Mouse (Mus musculus): ENCODE data around the gene Galm. TPM values are rescaled to one million over a fixed set of nuclear protein-coding genes. Genes with fewer than 3 reads are reported as not detected.

Gene Galm
- polyA plus RNA-seq, 1 experiment from 2014 or later, result 25.4 TPM

GRCm38 (mm10) chr17:80179959-80180358 lies 52.7 kb downstream of the Galm start:
- Histone ChIP-seq H3K36me3 (ENCODE audit: insufficient read depth, low read length) (no peaks in the 10 kb centered on the region), H3K27ac (no peak overlapping the region), H3K27me3 (ENCODE audit: insufficient read depth, low read length) (no peaks in the 10 kb centered on the region), H3K4me1 (replicated peaks; ENCODE audit: insufficient read depth, low read length) (0 out of 2 replicates have a peak, but pooled peaks cover 3% of the 10 kb centered on the region), H3K4me3 (replicated peaks; ENCODE audit: low read depth, low read length) (no peak overlapping the region), H3K9ac (ENCODE audit: low read depth, low read length) (no peak overlapping the region), H3K4me2 (ENCODE audit: low read length) (no peak overlapping the region), H3K9me3 (replicated peaks; ENCODE audit: low read length) (no peaks in the 10 kb centered on the region)
- peak; percentile 77 for ATAC-seq (replicated peaks; ENCODE audit: low FRiP score, low read depth)
- TF ChIP-seq CTCF (IDR thresholded peaks at IDR 0.05; ENCODE audit: low read depth), result peak; percentile 91
- under 1% methylated on average over 6 of the region's 6 CpGs for WGBS
- DNase-seq (ENCODE audit: low spot score), result peak; percentile 92

GRCm38 (mm10) chr17:80180468-80180867 lies 53.2 kb downstream of the Galm start:
- Histone ChIP-seq H3K27me3 (ENCODE audit: insufficient read depth, low read length) (no peaks in the 10 kb centered on the region), H3K27ac (no peak overlapping the region), H3K4me3 (replicated peaks; ENCODE audit: low read depth, low read length) (no peak overlapping the region), H3K9me3 (replicated peaks; ENCODE audit: low read length) (no peaks in the 10 kb centered on the region), H3K9ac (ENCODE audit: low read depth, low read length) (no peak overlapping the region), H3K36me3 (ENCODE audit: insufficient read depth, low read length) (no peaks in the 10 kb centered on the region), H3K4me2 (ENCODE audit: low read length) (no peak overlapping the region), H3K4me1 (replicated peaks; ENCODE audit: insufficient read depth, low read length) (no peaks in the 10 kb centered on the region)
- ATAC-seq (replicated peaks; ENCODE audit: low FRiP score, low read depth) (0 out of 2 replicates have a peak, but pooled peaks have one; percentile 46), DNase-seq (ENCODE audit: low spot score) (no peak)
- TF ChIP-seq CTCF (IDR thresholded peaks at IDR 0.05; ENCODE audit: low read depth), result no peak

DNA sequence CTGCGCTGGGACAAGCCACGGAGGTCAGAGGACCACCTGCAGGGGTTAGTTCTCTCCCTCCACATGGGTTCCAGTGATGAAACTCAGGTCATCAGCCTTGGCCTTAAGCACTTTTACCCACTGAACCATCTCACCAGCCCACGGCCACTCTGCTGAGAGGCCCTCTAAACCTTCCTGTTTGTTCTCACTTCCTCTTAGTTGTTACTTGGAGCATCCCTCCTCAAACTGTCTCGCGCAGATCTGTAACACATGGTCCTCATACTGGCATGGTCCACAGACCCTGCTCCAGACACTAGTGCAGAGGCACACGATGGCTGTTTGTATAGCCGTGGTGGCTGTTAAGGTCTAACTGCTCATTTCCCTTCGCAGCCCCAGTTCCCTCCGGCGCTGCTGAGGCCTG lies 56.3 kb downstream of the Galm start:
- Histone ChIP-seq H3K4me3 (replicated peaks; ENCODE audit: low read depth, low read length) (no peak overlapping the region), H3K4me2 (ENCODE audit: low read length) (no peak overlapping the region), H3K9me3 (replicated peaks; ENCODE audit: low read length) (no peaks in the 10 kb centered on the region), H3K9ac (ENCODE audit: low read depth, low read length) (no peak overlapping the region), H3K27me3 (ENCODE audit: insufficient read depth, low read length) (no peaks in the 10 kb centered on the region), H3K36me3 (ENCODE audit: insufficient read depth, low read length) (no peaks in the 10 kb centered on the region), H3K4me1 (replicated peaks; ENCODE audit: insufficient read depth, low read length) (no peaks in the 10 kb centered on the region), H3K27ac (no peak overlapping the region)
- no peak for TF ChIP-seq CTCF (IDR thresholded peaks at IDR 0.05; ENCODE audit: low read depth)
- ATAC-seq (replicated peaks; ENCODE audit: low FRiP score, low read depth) (no peak), DNase-seq (ENCODE audit: low spot score) (no peak)
- WGBS, result 78% methylated on average over 10 of the region's 10 CpGs

DNA sequence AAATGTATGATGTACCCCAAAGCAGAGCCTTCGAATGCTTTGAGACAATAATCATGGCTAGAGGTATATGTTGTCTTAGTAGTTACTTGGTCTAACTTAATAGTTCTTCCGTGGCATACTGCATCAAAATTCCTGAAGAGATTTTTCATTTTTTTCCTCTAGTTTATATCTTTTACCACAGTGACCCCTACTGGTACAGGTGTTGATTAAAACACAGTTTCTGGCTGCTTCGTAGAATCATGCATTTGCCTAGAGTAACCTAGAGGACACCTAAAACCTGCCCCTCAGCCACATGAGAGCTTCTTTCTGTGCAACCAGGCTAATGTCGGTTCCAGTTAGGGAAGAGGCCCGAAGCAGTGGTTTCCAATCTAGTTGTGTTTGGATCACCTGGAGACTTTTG lies 65.8 kb downstream of the Galm start:
- Histone ChIP-seq H3K4me2 (ENCODE audit: low read length) (no peak overlapping the region), H3K27ac (no peak overlapping the region), H3K9me3 (replicated peaks; ENCODE audit: low read length) (no peaks in the 10 kb centered on the region), H3K4me1 (replicated peaks; ENCODE audit: insufficient read depth, low read length) (no peaks in the 10 kb centered on the region), H3K36me3 (ENCODE audit: insufficient read depth, low read length) (no peaks in the 10 kb centered on the region), H3K27me3 (ENCODE audit: insufficient read depth, low read length) (no peaks in the 10 kb centered on the region), H3K4me3 (replicated peaks; ENCODE audit: low read depth, low read length) (no peak overlapping the region), H3K9ac (ENCODE audit: low read depth, low read length) (no peak overlapping the region)
- 65% methylated on average over 5 of the region's 5 CpGs for WGBS
- ATAC-seq (replicated peaks; ENCODE audit: low FRiP score, low read depth), result no peak
- DNase-seq (ENCODE audit: low spot score), result peak; percentile 74
- TF ChIP-seq CTCF (IDR thresholded peaks at IDR 0.05; ENCODE audit: low read depth), result peak; percentile 59

DNA sequence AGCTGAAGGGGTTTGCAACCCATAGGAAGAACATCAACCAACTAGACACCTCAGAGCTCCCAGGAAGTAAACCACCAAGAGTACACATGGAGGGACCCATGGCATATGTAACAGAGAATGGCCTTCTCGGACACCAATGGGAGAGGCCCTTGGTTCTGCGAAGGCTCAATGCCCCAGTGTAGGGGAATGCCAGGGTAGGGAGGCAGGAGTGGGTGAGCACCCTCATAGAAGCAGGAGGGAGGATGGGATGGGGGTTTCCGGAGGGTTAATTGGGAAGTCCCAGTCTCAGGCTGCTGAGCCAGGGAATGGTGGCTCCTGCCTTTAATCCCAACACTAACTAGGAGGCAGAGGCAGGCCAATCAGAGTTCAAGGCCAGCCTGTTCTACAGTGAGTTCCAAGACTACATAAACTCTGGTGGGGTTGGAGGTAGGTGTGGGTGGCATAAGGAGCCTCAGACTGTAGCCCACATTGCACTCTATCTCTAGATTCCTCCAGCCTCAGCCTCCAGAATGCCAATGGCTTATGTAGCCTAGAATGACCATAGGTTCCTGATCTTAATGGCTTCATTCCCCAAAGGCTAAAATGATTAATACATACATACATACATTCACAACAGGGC lies 72.0 kb downstream of the Galm start:
- Histone ChIP-seq H3K9ac (ENCODE audit: low read depth, low read length) (no peak overlapping the region), H3K4me1 (replicated peaks; ENCODE audit: insufficient read depth, low read length) (no peaks in the 10 kb centered on the region), H3K9me3 (replicated peaks; ENCODE audit: low read length) (no peaks in the 10 kb centered on the region), H3K4me3 (replicated peaks; ENCODE audit: low read depth, low read length) (no peak overlapping the region), H3K27me3 (ENCODE audit: insufficient read depth, low read length) (no peaks in the 10 kb centered on the region), H3K36me3 (ENCODE audit: insufficient read depth, low read length) (peaks cover 25% of the 10 kb centered on the region), H3K4me2 (ENCODE audit: low read length) (no peak overlapping the region), H3K27ac (no peak overlapping the region)
- no peak for TF ChIP-seq CTCF (IDR thresholded peaks at IDR 0.05; ENCODE audit: low read depth)
- DNase-seq (ENCODE audit: low spot score) (no peak), ATAC-seq (replicated peaks; ENCODE audit: low FRiP score, low read depth) (peak; percentile 40; the same call in 1 of the 2 replicates)
- WGBS, result 93% methylated on average over 3 of the region's 3 CpGs

GRCm38 (mm10) chr17:80205657-80206056 lies 78.4 kb downstream of the Galm start:
- DNase-seq (ENCODE audit: low spot score) (no peak), ATAC-seq (replicated peaks; ENCODE audit: low FRiP score, low read depth) (no peak)
- Histone ChIP-seq H3K9ac (ENCODE audit: low read depth, low read length) (peak overlapping the region; percentile 89), H3K4me1 (replicated peaks; ENCODE audit: insufficient read depth, low read length) (no peaks in the 10 kb centered on the region), H3K9me3 (replicated peaks; ENCODE audit: low read length) (no peaks in the 10 kb centered on the region), H3K27ac (no peak overlapping the region), H3K4me2 (ENCODE audit: low read length) (peak overlapping the region; percentile 55), H3K36me3 (ENCODE audit: insufficient read depth, low read length) (peaks cover 22% of the 10 kb centered on the region), H3K4me3 (replicated peaks; ENCODE audit: low read depth, low read length) (peak overlapping the region; percentile 90), H3K27me3 (ENCODE audit: insufficient read depth, low read length) (no peaks in the 10 kb centered on the region)
- WGBS, result 6% methylated on average over 5 of the region's 5 CpGs
- TF ChIP-seq CTCF (IDR thresholded peaks at IDR 0.05; ENCODE audit: low read depth), result no peak

DNA sequence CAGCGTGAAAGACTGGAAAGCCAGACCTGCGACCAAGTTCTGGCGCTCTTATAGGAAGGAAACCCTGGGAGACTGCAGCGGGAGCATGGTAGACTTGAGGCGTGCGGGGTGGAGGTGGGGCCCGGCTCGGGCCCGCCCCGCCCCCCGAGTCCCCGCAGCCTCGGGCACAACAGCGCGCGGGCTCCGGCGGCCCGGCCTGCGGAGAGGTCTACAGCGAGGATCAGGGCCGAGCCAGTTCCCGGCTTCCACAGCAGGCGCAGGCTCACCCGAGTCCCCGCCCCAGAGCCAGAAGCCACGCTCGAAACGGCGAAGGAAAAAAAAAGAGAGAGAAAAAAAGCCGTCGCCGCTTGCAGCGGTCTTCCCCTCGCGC lies 79.0 kb downstream of the Galm start:
- ATAC-seq (replicated peaks; ENCODE audit: low FRiP score, low read depth), result peak; percentile 57
- H3K36me3 ChIP-seq (ENCODE audit: insufficient read depth, low read length), result peaks cover 22% of the 10 kb centered on the region
- peak overlapping the region; percentile 89 for H3K9ac ChIP-seq (ENCODE audit: low read depth, low read length)
- H3K27ac ChIP-seq, result peak overlapping the region; percentile 97
- H3K4me2 ChIP-seq (ENCODE audit: low read length), result peak overlapping the region; percentile 55
- peak; percentile 65 for DNase-seq (ENCODE audit: low spot score)
- peak overlapping the region; percentile 90 for H3K4me3 ChIP-seq (replicated peaks; ENCODE audit: low read depth, low read length)
- H3K4me1 ChIP-seq (replicated peaks; ENCODE audit: insufficient read depth, low read length), result no peaks in the 10 kb centered on the region
- H3K9me3 ChIP-seq (replicated peaks; ENCODE audit: low read length), result no peaks in the 10 kb centered on the region
- under 1% methylated on average over 36 of the region's 36 CpGs for WGBS
- TF ChIP-seq CTCF (IDR thresholded peaks at IDR 0.05; ENCODE audit: low read depth), result no peak
- no peaks in the 10 kb centered on the region for H3K27me3 ChIP-seq (ENCODE audit: insufficient read depth, low read length)
